Mouse (Mus musculus): ENCODE results near the gene Gtf2e1.

Gtf2e1 gene

GRCm38 (mm10) chr16:37546312-37546711 lies 6.7 kb upstream of the Gtf2e1 start:
- DNase-seq (ENCODE audit: low spot score in 2 of 2): no peak

DNA sequence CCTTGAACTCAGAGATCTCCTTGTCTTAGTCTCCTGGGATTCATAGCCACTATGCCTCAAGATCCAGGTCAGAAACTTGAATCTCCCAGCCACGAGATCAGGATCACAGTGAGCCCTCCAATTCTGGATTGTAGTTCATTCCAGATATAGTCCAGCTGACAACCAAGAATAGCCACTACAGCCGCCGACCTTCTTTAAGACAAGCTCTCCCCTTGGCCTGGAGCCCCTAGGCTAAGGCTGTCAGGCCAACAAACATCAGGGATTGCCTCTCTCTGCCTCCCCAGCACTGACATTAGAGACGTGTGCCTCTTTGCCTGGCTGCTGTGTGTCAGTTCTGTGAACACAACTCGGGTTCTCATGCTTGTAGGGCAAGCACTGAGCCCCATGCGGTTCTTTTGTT lies 1.2 kb upstream of the Gtf2e1 start:
- DNase-seq (ENCODE audit: low spot score in 2 of 2): no peak

DNA sequence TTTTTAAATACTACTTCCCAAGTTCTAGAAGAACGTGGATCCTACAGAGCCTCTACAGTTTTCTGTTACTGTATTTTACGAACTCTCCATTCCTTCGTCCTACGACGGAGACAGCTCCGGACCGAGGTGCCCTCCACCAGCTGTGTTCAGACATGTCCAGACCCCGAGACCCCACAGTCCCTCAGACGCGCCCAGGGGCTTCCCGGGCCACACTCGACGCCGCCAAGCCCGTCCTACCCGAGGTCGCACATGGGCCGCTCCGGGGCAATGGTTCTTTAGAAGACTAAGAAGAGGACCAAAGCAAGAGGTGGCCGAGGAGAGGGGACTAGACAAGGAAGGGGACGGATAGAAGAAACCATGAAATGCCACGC lies 364 bp downstream of the Gtf2e1 start:
- DNase-seq (ENCODE audit: low spot score in 2 of 2): no peak

DNA sequence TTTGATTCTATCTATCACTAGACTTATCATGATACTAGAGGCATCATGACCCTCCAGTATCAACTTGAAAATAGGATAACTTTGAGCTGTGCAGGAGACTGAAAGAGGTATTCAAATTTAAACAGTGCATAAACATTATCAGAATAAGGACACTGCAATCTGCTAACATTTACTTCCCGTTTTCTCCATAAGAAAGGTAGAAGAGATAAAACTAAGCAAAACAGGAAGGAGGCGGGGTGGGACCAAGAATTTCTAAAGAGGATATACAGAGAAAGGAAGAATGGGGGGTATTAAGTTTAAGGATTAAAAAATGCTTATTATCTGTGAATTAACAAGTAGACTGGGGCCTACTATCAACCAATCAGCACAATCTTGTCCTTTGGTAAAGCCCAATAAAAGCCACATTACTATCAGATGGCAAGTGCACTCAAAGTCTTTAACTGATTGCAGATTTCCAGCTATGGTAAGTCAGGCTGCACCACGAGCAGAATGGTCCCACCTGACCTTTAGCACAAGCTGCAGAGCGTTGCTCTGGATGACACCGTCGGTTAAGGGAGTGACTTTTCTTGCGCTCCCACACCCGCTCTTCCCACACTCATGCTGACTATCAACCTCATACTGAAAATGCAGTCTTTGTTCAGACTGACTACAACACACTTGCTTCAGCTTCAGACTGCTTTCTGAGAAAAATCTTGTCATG lies 6.1 kb downstream of the Gtf2e1 start:
- DNase-seq (ENCODE audit: low spot score in 2 of 2): no peak

DNA sequence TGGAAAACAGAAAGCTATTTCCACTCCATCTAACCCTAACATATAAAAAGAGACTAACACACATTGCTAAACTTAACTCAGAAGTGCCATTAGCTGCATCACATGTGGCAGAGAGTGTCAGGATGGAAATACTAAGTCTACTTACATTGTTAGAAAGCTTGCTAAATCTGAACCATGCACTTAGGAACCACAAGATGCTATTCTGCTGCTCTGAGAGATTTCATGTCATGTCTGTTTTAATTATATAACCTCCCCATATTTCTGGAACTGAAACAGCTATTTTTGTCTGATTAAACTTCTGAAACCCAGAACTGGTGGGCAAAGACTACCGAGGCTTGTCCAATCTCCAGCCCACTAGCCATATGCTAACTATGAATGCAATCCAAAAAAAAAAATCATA lies 7.5 kb downstream of the Gtf2e1 start:
- no peak for DNase-seq (ENCODE audit: low spot score in 2 of 2)

GRCm38 (mm10) chr16:37530170-37530569 lies 9.4 kb downstream of the Gtf2e1 start:
- no peak for DNase-seq (ENCODE audit: low spot score in 2 of 2)

GRCm38 (mm10) chr16:37526688-37527223 lies 12.8 kb downstream of the Gtf2e1 start:
- no peak for DNase-seq (ENCODE audit: low spot score in 2 of 2)

DNA sequence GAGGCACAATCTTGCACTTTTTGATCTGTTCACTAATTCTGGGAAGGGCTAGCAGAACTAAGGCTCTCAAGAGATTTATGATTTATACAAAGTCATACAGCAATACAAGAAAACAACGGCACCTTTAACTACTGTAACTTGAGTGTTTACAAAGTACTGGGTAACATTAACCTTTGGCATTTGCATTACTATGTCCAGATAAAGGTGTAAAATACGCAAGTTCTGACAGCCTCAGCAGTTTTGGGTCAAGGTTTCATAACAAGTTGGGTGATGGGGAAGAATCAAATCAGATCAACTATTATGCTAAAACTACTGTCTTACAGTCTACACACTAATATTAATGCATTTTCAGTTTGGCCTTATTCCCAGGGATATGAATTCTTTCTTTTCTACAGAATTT lies 14.5 kb downstream of the Gtf2e1 start:
- no peak for DNase-seq (ENCODE audit: low spot score in 2 of 2)

DNA sequence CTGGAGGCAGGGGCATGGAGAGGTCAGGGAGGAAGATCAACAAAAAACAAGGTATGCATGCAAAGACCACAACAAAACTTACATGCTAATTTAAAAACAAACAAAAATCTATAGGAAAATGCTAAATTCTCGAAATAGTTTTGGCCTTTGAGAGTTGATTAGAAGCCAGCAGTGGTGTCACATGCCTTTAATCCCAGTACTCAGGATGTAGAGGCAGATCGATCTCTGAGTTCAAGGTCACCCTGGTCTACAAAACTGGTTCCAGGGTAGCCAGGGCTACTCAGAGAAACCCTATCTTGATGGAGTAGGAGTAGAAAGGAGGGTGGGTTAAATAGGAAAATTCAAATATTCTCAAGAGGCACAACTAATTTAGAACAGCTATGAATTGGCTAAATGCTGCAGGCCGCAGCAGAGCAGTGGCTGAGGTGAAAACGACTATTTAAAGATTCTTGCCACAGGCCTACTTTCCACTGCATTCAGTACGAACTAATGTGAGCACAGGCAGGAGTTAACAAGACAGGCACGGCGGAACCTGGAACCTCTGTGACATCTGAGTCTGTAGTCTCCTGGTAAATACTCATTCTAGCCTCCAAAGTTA lies 17.4 kb downstream of the Gtf2e1 start:
- DNase-seq (ENCODE audit: low spot score in 2 of 2): no peak

GRCm38 (mm10) chr16:37520190-37521040 lies 19.2 kb downstream of the Gtf2e1 start:
- no peak for DNase-seq (ENCODE audit: low spot score in 2 of 2)

DNA sequence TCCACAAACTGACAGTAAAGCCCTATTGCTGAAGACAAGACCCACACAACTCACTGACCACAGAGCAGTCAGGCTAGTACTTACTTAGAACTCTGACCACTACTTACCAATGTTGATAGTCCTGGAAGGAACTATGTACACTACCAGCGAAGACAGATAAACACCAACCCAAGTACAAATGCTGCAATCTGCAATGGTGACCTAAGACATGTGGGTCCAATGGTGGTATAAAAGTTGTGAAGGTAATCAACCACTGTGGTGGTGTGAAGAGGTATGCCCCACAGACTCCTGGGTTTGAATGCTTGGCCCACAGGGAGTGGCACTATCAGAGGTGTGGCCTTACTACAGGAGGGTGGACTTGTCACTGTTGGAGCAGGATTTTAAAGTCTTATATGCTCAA lies 19.9 kb downstream of the Gtf2e1 start:
- DNase-seq (ENCODE audit: low spot score in 2 of 2): no peak

DNA sequence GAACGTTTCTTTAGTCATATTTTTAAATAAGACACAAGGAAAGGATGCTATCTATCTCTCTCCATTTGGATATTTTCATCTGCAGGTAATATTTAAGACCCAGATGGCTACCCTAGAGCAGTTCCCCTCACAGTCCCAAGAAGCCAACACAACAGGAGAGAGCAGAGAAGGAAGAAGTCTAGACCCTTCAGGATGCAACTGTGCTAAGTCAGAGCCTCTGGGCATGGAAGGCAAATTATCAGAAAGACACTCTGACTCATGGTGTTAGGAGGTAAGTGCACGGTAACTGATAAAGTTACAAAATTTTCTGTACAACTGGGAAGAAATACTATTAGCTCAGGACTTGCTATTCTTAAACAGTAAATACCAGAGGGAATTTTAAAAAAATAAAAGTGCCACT lies 20.9 kb downstream of the Gtf2e1 start:
- DNase-seq (ENCODE audit: low spot score in 2 of 2): no peak

- DNase-seq (ENCODE audit: low spot score in 2 of 2): no peak
These were observed 21.9 kb downstream of the Gtf2e1 start for GRCm38 (mm10) chr16:37517596-37518211.

GRCm38 (mm10) chr16:37516376-37516993 lies 23.1 kb downstream of the Gtf2e1 start:
- DNase-seq (ENCODE audit: low spot score in 2 of 2): no peak

- DNase-seq (ENCODE audit: low spot score in 2 of 2): no peak
These were observed 24.9 kb downstream of the Gtf2e1 start for GRCm38 (mm10) chr16:37514644-37515043.

DNA sequence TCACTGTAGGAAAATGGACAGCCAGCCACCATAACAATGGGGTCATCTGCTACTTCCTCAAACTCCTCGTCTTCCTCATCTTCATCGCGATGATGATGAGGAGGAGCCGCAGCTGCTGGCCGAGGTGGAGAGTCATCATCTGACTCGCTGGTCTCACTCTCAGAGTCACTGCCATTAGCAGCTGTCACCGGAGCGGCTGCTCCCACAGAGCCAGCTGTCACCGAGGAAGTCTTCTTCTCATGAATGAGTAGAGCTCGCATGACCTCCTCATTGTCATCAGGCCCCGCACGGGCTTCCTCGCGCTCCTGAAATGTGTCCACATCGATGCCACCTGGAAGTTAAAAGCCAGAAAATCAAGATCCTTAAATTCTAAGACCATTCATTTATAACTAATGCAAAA lies 28.1 kb downstream of the Gtf2e1 start:
- no peak for DNase-seq (ENCODE audit: low spot score in 2 of 2)

DNA sequence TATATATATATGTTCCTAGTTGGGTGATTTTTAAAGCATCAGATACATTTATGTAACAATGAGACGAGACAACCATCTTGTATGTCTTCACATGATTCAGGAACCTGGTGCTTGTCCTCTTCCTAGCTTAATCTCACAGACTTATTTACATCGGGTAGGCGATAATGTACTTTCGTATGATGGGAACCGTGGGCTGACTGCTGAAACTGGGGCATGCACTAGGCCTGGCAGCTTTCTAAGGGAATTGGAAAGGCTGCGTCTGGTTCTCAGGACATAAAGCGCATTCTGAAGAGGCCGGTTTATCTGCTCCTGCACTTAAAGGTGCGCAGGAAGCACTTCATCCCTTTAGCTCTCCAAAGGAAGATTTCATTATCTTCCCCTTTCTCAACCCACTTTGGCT lies 32.8 kb downstream of the Gtf2e1 start:
- no peak for DNase-seq (ENCODE audit: low spot score in 2 of 2)

DNA sequence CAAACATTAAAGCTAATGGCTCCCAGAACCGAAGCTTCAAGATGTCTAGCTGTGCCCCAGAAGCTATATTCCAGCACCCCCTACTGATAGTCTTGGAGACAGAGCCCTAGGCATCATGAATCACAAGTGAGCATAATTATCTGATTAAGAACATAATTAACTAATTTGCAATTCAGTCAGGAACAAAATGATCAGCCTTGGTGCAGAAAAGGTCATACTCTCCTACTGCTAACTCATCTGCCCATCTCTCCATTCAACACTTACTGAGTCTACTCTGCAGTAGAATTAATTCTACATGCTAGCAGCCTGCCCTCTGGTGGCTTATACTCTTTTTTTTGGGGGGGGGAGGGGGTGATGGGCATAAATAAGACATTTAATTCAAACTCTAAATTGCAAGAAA lies 35.1 kb downstream of the Gtf2e1 start:
- DNase-seq (ENCODE audit: low spot score in 2 of 2): no peak

GRCm38 (mm10) chr16:37498581-37498980 lies 41.0 kb downstream of the Gtf2e1 start:
- DNase-seq (ENCODE audit: low spot score in 2 of 2): no peak

DNA sequence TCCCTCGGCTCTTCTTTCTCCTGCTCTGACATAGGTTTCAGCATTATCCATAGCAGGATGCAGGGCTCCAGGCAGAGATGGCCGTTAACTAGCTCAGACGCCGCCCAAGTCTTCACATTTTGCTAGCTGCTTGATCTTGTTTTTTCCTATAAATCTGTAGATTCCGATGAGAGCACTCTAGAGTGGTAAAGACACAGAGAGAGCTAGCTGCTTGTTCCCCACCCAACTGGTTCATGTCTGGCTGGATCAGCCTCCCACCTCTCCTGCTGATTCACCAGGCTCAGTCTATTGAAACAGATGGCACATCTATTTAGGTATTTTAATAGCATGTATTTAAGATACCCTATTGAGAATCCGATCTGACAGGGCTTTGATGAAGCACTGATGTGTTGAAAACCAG lies 44.6 kb downstream of the Gtf2e1 start:
- no peak for DNase-seq (ENCODE audit: low spot score in 2 of 2)

- DNase-seq (ENCODE audit: low spot score in 2 of 2): no peak
These were observed 52.6 kb downstream of the Gtf2e1 start for GRCm38 (mm10) chr16:37486826-37487612.

Data from spleen, postnatal 14 days (tissue).